Mouse (Mus musculus) megakaryocyte, adult 5-6 weeks (primary cell): ENCODE measurements at regions not wholly inside any gene's neighbourhood (a gene's known extent, or its start where the extent isn't known, plus 50 kb on each side); places are given as distances from the start of the nearest gene placed in this dataset.
"Not testable (repeated sequence)": the region's sequence is repeated elsewhere in the genome, so short reads cannot be mapped to it uniquely, and the experiment has no call there.

Experiments
- ATAC-seq: 2 replicates; pipeline ENCODE4 v1.8.0; 2016; ENCODE audit warnings: mild to moderate bottlenecking, inconsistent platforms; ENCODE audit not compliant: poor library complexity, severe bottlenecking

DNA sequence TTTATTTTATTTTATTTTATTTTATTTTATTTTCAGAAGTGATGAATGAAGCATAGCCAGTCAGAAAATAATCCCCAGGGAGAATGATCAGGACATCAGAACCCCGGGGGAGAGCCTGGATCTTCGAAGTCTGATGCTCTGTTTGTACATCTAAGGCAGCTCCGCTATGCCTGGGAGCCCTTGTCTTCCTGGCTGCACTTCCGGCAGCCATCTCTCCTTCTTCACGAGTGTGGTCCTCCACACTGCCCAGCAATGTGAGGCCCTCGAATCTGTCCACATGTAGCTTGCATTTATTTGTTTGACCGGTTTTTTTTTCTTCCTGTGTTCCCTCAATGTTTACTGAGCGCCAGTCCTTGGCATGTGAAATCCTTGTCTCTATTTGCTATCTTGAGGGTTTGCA is 95.9 kb downstream of the Vcpkmt start:
- no peak for ATAC-seq

- peak; percentile 98 for ATAC-seq
Observed at GRCm38 (mm10) chr12:69485652-69486651, 96.9 kb downstream of the Vcpkmt start.

GRCm38 (mm10) chr12:69481420-69481819 is 101.4 kb downstream of the Vcpkmt start:
- ATAC-seq, result no peak

GRCm38 (mm10) chr12:69476631-69477091 is 104.4 kb upstream of the Gm9887 start:
- peak; percentile 60 for ATAC-seq

- no peak for ATAC-seq
Observed at GRCm38 (mm10) chr12:69476131-69476530, 103.9 kb upstream of the Gm9887 start.

DNA sequence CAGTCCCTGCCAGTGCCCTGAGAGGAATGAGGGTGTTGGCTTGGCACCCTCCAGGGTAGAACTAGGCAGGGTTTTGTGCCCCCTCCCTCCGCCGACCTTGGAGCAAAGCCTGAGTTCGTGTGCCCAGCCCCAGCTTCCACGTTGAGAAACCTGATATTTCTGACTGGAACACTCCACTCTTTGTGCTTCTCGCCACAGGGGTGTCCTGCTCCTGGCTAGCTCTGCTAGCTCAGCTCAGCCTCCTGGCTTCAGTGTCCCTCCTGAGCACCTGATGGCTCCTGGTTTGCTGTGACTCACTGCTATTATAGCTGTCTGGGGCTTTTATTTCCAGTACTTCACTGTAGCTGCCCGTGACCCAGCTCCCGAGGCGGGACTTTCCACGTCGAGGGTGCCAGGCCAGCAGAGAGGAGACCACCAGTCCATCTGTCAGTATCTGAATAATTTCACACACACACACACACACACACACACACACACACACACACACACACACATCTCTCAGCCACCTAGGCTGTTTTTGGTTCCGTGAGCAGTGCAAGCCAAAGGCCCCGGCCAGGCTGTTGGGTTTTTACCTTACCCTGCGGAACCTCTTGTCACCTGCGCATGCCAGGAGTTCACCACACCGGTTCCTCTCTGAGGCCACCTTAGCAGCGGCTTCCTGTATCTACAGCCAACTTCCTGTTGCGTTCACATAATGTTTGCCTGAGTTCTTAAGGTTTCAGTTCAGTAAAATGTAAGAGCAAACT is 102.8 kb upstream of the Gm9887 start:
- peak; percentile 85 for ATAC-seq

DNA sequence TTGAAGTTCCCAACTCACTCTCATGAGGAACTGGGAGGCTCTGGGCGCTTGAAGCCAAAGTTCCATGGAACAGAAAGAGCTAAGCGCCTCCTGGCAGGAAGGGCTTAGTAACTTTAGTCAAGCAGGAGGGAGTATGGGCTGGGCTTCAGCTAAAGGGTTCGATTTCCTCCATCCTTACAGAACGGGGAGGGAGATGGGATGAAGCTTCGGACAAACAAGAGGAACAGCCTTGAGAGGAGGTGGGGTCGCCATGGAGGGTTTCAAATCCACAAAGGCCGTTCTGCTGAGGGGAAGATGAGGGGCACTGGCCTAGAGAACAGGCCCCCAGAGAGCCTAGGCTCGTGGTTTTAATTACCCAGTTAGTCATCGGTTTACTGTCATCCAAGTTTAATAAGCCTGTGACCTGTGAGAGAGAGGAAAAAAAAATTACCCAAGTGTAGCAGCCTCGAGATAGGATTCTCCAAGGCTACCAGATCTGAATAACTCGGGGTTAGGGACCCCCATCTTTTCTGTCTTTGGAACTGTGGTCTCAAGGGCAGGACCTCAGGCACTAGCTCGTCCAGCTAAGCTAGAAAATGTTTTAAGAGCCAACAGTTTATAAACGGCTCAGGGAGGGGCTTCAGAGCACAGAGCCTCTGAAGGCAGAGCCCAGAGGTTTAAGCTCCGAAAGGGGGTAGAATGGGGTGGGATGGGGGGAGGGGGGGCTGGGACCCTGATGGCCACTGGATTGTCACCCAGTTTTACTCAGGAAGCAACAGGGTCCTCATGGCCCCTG is 102.1 kb upstream of the Gm9887 start:
- no peak for ATAC-seq

- no peak for ATAC-seq
Observed at GRCm38 (mm10) chr12:69473379-69474057, 101.3 kb upstream of the Gm9887 start.

DNA sequence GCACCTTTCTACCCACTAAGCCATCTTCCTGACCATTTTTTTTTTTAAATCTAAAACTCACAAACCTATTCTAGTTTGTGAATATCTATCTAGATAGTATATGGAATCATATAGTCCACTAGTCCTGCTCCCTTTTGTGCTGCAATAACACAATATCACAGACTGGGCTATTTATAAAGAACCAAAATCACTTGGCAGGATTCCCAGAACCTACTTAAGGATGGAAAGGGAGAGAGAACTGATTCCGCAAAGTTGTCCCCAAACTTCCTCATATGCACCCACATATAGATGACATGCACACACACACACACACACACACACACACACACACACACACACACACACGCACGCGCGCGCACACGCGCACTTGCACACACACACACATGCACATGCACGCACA is 100.7 kb upstream of the Gm9887 start:
- no peak; the same call in 1 of the 2 replicates for ATAC-seq

DNA sequence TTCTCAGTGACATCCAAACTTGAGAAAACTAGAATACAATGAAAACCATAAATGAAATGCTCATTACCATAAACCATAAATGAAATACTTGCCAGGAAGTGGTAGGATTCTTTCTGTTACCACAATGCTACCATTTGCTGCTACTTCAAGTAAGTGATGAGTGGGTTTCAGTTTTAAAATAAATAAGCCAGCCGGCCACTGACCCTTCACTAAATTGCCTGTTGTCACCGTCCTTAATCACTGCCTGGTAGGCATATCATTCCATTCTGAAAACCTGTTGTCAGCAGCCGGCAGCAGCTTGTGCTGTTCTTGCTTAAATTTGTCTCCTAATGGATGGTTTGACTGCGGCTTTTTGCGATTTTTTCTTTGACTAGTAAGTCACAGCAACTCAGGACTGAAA is 99.6 kb upstream of the Gm9887 start:
- no peak for ATAC-seq

DNA sequence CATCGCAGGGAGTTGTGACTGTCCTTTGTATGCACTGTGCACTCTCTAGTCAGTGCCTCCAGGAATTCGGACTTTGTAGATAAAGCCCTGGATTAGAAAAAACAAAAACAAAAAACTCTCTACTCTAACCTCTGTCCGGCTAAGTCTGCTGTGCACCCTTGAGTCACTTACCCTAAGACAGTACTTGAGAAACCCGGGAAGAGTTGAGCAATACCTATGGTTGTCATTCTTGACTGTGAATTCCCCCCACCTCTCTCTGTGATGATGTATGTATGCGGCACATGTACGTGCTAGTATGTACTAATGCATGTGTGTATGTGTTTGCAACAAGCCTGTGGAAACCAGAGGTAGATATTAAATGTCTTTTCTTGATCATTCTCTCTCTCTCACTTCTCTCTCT is 96.7 kb upstream of the Gm9887 start:
- ATAC-seq, result peak; percentile 58

DNA sequence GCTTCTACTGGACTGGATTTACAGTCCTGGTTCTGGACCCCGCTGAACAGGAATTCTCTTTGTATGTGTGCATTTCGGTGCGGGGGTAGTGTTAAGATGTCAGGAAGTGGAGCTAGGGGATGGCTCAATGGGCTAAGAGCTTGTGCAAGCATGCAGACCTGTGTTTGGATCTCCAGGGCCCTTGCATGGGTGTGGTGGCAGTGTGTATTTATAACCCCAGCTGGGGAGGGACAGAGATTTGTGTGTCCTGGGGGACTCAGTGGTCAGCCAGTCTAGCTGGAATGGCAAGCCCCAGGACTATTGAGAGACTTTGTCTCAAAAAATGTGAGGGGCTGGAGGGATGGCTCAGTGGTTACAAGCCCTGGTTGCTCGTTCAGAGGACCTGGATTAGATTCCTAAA is 95.1 kb upstream of the Gm9887 start:
- peak; percentile 63 for ATAC-seq

DNA sequence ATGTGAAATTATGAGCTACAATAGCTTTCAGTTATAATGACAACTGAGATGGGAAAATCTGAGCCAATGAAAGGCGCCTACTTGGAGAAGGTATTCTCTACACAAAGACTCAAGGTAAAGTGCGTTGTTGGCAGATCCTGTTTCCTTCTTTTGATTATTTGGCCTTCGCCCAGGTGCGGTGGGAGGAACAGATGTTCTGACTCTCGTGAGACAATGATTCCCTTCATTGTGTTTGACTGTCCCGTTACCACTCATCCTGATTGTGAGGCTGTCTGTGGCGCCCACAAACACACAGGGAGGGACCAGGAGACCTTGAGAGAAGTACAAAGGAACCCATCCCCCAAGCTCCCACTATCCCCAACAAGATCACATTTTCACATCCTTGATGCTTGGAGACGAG is 92.6 kb upstream of the Gm9887 start:
- ATAC-seq, result no peak

DNA sequence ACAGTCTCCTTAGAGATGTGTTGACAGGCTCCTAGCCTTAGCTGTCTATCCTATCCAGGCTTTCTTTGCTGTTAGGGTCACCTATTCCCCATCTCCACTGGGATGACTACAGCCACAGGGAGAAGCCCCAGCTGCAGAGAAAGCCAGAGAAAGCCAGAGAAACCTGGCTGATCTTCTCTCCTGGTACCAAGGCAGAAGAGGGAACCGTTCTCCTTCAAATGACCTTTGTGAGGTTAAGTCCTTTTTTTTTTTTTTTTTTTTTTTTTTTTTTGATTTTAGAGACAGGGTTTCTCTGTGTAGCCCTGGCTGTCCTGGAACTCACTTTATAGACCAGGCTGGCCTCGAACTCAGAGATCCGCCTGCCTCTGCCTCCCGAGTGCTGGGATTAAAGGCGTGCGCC is 91.1 kb upstream of the Gm9887 start:
- ATAC-seq, result not testable (repeated sequence)

DNA sequence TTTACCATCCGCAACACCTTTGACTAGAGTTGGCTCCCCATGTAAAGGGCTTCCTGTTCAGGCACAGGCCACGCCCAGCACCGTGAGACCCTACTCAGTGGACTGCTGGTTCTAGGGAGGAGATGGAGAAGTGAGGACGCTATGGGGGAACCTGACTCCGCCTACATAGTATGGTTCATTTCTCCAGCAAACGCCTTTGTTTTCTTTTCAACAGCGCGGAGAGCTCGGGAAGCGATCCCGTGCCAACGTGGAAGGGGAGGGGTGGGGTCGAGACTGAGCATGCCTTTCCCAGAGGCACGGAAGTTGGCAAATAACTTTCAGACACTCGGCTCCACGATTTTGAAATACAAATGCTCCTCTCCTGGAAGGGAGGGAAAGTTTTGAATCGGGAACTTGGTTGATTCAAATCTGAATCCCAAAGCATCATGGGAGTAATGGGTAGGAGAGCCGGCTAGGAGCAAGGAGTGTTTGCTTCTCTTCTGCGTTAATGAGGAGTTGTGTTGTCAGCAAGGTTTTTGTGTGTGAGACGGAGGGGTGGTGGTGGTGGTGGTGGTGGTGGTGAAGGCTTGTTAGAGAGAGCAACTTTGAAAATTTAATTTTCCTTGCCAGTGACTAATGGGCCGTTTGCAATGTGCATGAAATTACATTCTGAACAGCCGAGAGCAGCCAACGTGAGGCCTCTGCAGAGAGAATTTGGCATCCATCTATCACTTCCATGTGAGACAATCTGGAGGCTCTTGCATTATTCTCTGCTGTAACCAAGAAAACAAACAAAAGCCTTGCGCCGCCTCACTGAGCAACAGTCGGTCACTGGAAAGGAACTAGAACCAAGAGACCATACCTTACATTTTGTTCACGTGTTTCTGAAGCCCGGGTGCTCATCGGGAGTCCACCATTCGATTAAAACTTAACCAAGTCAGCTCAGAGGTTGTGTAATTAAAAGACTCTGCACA is 89.9 kb upstream of the Gm9887 start:
- peak; percentile 75 for ATAC-seq

GRCm38 (mm10) chr12:69460552-69461079 is 88.4 kb upstream of the Gm9887 start:
- no peak for ATAC-seq

DNA sequence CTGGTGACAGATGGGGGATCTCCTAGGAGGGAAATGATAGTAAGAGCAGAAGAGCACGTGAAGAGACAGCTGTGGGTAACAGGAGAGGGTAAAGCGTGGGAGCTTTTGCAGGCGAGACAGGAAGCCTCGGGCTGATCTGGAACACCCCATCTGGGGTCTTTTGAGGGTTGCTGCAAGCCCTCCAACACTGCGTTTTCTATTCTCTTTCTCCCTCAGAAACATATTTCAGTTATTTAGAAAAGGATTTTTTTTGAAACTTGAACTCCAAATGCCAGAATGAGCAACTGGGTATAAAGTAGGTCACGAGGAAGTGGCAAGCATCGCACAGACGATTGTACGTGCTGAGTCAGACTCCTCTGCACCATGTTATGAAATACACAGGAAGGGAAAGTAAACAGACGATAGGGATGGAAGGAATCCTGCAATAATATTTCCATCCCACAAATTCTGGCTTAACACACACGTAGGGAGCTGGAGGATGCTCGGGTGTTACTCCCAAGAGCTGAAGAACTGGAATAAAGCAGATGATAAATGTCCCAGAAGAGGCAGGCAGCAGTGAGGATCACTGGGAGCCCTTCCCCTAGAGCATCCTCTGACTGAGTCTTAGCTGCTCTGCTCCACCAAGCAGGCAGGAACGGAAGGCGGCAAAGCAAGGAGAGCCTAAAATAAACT is 86.0 kb upstream of the Gm9887 start:
- peak; percentile 71 for ATAC-seq

DNA sequence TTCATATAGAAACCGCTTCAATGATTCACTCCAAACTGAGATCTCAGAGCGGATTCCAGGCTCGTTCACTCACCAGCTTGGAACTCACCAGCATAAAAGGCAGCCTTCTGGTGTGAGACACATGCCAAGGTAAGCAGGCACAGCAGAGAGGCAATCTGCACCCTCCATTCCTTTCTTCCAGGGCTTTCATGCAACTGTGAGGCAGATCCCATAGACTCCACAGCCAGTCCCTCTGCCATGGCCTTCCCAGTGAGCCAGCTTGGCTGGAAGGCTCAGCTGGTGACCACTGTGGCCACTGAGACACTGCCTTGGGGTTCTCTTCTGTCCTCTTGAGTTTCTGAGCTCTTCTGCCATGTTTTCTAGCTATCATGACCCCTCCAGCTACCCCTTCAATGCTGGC is 84.5 kb upstream of the Gm9887 start:
- ATAC-seq, result no peak
